Mouse (Mus musculus): ENCODE results near the gene Lcn9. TPM values are rescaled to one million over a fixed set of nuclear protein-coding genes. Genes with fewer than 3 reads are reported as not detected.
A peak's percentile ranks its signal among the peaks of the same experiment; 100 is the strongest.

The Lcn9 gene
- total and polyA plus RNA-seq, 2 experiments from 2014 or later = not detected

DNA sequence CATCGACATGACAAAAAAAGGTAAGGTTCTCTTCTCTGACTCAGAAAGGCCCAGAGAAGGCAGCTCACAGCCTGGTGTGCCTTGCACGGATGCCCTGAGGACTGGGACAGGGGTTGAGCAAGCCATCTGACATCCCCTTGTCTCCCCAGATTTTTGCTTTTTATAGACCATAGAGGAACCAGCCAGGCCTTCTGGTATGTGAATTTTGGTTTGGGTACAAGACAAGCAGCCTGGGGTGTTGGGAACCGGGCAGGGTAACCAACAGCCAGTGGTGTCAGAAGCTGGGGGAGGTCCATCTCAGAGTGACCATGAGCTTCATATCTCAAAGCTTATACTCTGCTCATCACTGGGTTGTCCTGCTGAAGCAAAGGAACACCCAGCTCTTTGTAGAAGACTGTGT, 1.8 kb downstream of the Lcn9 start:
- H3K27ac ChIP-seq = no peak overlapping the region
- TF ChIP-seq CTCF (IDR thresholded peaks at IDR 0.05; ENCODE audit: low read depth) = no peak
- WGBS = 91% methylated on average over 3 of the region's 3 CpGs

DNA sequence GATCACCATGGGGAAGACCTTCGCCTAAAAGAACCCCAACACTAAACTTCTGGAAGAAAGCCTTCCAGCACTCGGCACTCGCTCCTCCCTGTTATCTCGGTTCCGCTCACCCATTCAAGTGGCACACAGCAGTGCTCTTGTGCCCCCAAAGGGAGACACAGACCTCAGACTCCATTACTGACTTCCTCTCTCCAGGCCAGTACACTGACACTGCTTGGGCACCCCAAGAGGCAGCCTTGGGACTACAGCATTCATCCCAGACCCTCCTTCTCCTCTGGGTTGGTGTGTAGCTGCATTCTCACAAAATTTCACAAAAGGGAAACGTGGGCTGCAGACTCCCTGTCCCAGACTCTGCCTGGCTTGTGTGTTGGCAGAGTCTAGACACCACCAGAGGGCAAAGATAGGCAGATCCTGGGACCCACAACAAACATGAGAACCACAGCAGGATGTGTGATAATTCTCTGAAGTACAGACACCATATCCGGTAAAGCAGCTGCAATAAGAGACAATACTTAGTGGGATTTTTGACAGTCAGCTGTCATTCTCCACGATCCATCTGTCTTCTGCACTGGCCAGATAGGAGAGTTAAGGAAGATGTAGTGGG, 5.5 kb downstream of the Lcn9 start:
- 80% methylated on average over 8 of the region's 8 CpGs for WGBS
- Histone ChIP-seq H3K27me3 (ENCODE audit: insufficient read depth, low read length) (no peaks in the 10 kb centered on the region), H3K4me1 (ENCODE audit: insufficient read depth, low read length) (no peaks in the 10 kb centered on the region), H3K36me3 (ENCODE audit: insufficient read depth, low read length) (no peaks in the 10 kb centered on the region), H3K9ac (replicated peaks; ENCODE audit: low read length) (no peak overlapping the region), H3K9me3 (ENCODE audit: low read length) (no peaks in the 10 kb centered on the region), H3K4me2 (ENCODE audit: low read depth, low read length) (no peak overlapping the region), H3K27ac (no peak overlapping the region), H3K4me3 (ENCODE audit: low read length) (no peak overlapping the region)
- DNase-seq (ENCODE audit: low spot score) (no peak), ATAC-seq (no peak)
- no peak; the same call in 1 of the 2 replicates for TF ChIP-seq CTCF (IDR thresholded peaks at IDR 0.05; ENCODE audit: low read depth)

More for the DNA sequence above, 1.8 kb downstream of the Lcn9 start:
- no peak overlapping the region for H3K9ac ChIP-seq (replicated peaks; ENCODE audit: low read length)
- ATAC-seq (no peak), DNase-seq (ENCODE audit: low spot score) (no peak)
- H3K27me3 ChIP-seq (ENCODE audit: insufficient read depth, low read length) = no peaks in the 10 kb centered on the region
- no peak overlapping the region for H3K4me3 ChIP-seq (ENCODE audit: low read length)
- H3K4me1 ChIP-seq (ENCODE audit: insufficient read depth, low read length) = no peaks in the 10 kb centered on the region
- no peaks in the 10 kb centered on the region for H3K9me3 ChIP-seq (ENCODE audit: low read length)
- no peaks in the 10 kb centered on the region for H3K36me3 ChIP-seq (ENCODE audit: insufficient read depth, low read length)
- H3K4me2 ChIP-seq (ENCODE audit: low read depth, low read length) = no peak overlapping the region

DNA sequence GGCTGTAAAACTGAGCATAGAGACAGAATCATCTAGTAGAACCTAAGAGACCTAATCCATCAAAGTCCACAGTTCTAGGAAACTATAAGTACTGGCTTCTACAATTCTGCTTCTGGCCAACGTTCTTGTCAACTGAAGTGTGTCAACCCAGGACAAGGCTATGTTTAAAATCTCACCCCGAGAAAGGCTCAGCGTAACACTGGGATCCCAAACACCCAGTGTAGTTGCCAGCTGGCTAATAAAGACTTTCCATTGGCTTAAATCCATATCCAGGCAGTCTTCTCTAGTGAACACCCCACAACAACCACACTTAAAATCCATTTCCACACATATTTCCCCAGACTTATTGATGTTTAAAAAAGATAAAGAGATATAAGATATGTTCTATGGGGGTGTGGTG, 7.8 kb downstream of the Lcn9 start:
- no peaks in the 10 kb centered on the region for H3K9me3 ChIP-seq (ENCODE audit: low read length)
- no peaks in the 10 kb centered on the region for H3K36me3 ChIP-seq (ENCODE audit: insufficient read depth, low read length)
- no peak overlapping the region for H3K9ac ChIP-seq (replicated peaks; ENCODE audit: low read length)
- H3K27ac ChIP-seq = no peak overlapping the region
- no peak overlapping the region for H3K4me2 ChIP-seq (ENCODE audit: low read depth, low read length)
- peak; percentile 10 for DNase-seq (ENCODE audit: low spot score)
- H3K4me3 ChIP-seq (ENCODE audit: low read length) = no peak overlapping the region
- H3K27me3 ChIP-seq (ENCODE audit: insufficient read depth, low read length) = no peaks in the 10 kb centered on the region
- no peaks in the 10 kb centered on the region for H3K4me1 ChIP-seq (ENCODE audit: insufficient read depth, low read length)
- ATAC-seq = no peak
- TF ChIP-seq CTCF (IDR thresholded peaks at IDR 0.05; ENCODE audit: low read depth) = no peak
- 59% methylated on average over 3 of the region's 3 CpGs for WGBS

DNA sequence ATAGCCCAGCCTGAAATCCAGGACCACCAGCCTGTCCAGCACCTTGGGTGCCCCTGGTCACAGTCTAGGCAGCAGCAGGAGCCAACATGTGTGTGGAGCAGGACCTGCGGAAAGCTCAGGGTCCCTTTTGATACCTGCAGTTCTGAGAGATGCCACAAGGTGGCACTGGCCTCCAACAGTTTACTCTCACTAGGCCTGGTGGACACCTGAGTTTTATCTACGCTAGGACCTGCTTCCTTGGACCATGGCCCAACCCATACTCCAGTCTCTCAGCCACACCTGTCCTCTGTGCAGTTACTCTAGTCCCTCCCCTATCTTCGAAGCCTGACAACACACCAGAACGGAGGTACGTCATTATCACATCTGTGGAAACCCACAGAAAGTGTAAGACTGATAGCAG, 13.3 kb downstream of the Lcn9 start:
- peak; percentile 89 for DNase-seq (ENCODE audit: low spot score)
- ATAC-seq = peak; percentile 80
- Histone ChIP-seq H3K9ac (replicated peaks; ENCODE audit: low read length) (no peak overlapping the region), H3K27me3 (ENCODE audit: insufficient read depth, low read length) (no peaks in the 10 kb centered on the region), H3K4me2 (ENCODE audit: low read depth, low read length) (no peak overlapping the region), H3K4me1 (ENCODE audit: insufficient read depth, low read length) (no peaks in the 10 kb centered on the region), H3K9me3 (ENCODE audit: low read length) (no peaks in the 10 kb centered on the region), H3K36me3 (ENCODE audit: insufficient read depth, low read length) (no peaks in the 10 kb centered on the region), H3K4me3 (ENCODE audit: low read length) (no peak overlapping the region), H3K27ac (no peak overlapping the region)
- TF ChIP-seq CTCF (IDR thresholded peaks at IDR 0.05; ENCODE audit: low read depth) = peak; percentile 98
- 39% methylated on average over 5 of the region's 5 CpGs for WGBS

GRCm38 (mm10) chr2:25842161-25842560, 19.2 kb downstream of the Lcn9 start:
- DNase-seq (ENCODE audit: low spot score) (no peak), ATAC-seq (no peak)
- H3K27ac ChIP-seq = no peak overlapping the region
- H3K27me3 ChIP-seq (ENCODE audit: insufficient read depth, low read length) = no peaks in the 10 kb centered on the region
- H3K9ac ChIP-seq (replicated peaks; ENCODE audit: low read length) = no peak overlapping the region
- no peaks in the 10 kb centered on the region for H3K4me1 ChIP-seq (ENCODE audit: insufficient read depth, low read length)
- H3K4me2 ChIP-seq (ENCODE audit: low read depth, low read length) = no peak overlapping the region
- 71% methylated on average over 4 of the region's 4 CpGs for WGBS
- TF ChIP-seq CTCF (IDR thresholded peaks at IDR 0.05; ENCODE audit: low read depth) = no peak
- no peaks in the 10 kb centered on the region for H3K36me3 ChIP-seq (ENCODE audit: insufficient read depth, low read length)
- H3K4me3 ChIP-seq (ENCODE audit: low read length) = no peak overlapping the region
- H3K9me3 ChIP-seq (ENCODE audit: low read length) = no peaks in the 10 kb centered on the region

GRCm38 (mm10) chr2:25842758-25843157, 19.8 kb downstream of the Lcn9 start:
- Histone ChIP-seq H3K9ac (replicated peaks; ENCODE audit: low read length) (no peak overlapping the region), H3K9me3 (ENCODE audit: low read length) (no peaks in the 10 kb centered on the region), H3K4me2 (ENCODE audit: low read depth, low read length) (no peak overlapping the region), H3K27ac (peak overlapping the region; percentile 41; the same call in 1 of the 2 replicates), H3K4me3 (ENCODE audit: low read length) (no peak overlapping the region), H3K4me1 (ENCODE audit: insufficient read depth, low read length) (no peaks in the 10 kb centered on the region), H3K27me3 (ENCODE audit: insufficient read depth, low read length) (no peaks in the 10 kb centered on the region), H3K36me3 (ENCODE audit: insufficient read depth, low read length) (no peaks in the 10 kb centered on the region)
- TF ChIP-seq CTCF (IDR thresholded peaks at IDR 0.05; ENCODE audit: low read depth) = no peak
- WGBS = 40% methylated on average over 1 of the region's 1 CpGs
- DNase-seq (ENCODE audit: low spot score) (peak; percentile 48), ATAC-seq (no peak)

DNA sequence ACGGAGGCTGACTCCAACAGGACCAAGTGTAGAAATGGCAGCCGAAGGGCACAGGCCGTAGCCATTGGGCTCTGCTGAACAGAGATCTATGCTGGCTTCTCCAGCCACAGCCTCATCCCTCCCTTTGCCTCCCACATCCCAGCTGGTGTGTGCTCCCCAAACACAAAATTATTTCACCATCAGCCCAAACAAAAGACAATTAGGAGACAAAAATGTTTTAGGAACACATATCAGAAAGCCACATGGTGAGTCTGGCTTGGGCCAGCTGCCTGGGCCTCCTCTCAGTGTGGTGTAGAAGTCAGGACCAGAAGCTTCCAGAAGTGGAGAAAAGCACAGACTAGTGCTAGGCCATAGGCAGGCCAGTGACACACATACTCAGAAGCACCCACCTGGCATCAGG, 21.1 kb downstream of the Lcn9 start:
- WGBS = 86% methylated on average over 3 of the region's 3 CpGs
- ATAC-seq (no peak), DNase-seq (ENCODE audit: low spot score) (no peak)
- H3K4me1 ChIP-seq (ENCODE audit: insufficient read depth, low read length) = no peaks in the 10 kb centered on the region
- no peak overlapping the region for H3K4me2 ChIP-seq (ENCODE audit: low read depth, low read length)
- no peak overlapping the region for H3K4me3 ChIP-seq (ENCODE audit: low read length)
- H3K9ac ChIP-seq (replicated peaks; ENCODE audit: low read length) = no peak overlapping the region
- no peaks in the 10 kb centered on the region for H3K9me3 ChIP-seq (ENCODE audit: low read length)
- no peaks in the 10 kb centered on the region for H3K27me3 ChIP-seq (ENCODE audit: insufficient read depth, low read length)
- H3K36me3 ChIP-seq (ENCODE audit: insufficient read depth, low read length) = no peaks in the 10 kb centered on the region
- TF ChIP-seq CTCF (IDR thresholded peaks at IDR 0.05; ENCODE audit: low read depth) = no peak
- H3K27ac ChIP-seq = no peak overlapping the region

Measured in hindbrain, postnatal 0 days (tissue).